Mouse (Mus musculus): Measurements from ENCODE around the gene Adipor1. TPM values are rescaled to one million over a fixed set of nuclear protein-coding genes. Genes with fewer than 3 reads are reported as not detected.
A peak's percentile ranks its signal among the peaks of the same experiment; 100 is the strongest.
"Not testable (repeated sequence)": the region's sequence is repeated elsewhere in the genome, so short reads cannot be mapped to it uniquely, and the experiment has no call there.

Adipor1 gene
- polyA plus RNA-seq, 1 experiment, result 122 TPM

GRCm38 (mm10) chr1:134435414-134435813 is 20.2 kb downstream of the Adipor1 start:
- H3K4me3 ChIP-seq (ENCODE audit: extremely low read depth, insufficient read depth, insufficient read length), result no peak overlapping the region
- peak in 1 of 2 experiments; percentile 11 for DNase-seq (ENCODE audit: low read depth in 1 of 2, low spot score in 2 of 2)
- no peaks in the 10 kb centered on the region for H3K27me3 ChIP-seq (ENCODE audit: control insufficient read depth, insufficient read depth, low read length)
- peak; percentile 10; the same call in 1 of the 2 replicates for TF ChIP-seq CTCF (IDR thresholded peaks at IDR 0.05; ENCODE audit: extremely low read depth, insufficient read depth, insufficient read length, insufficient replicate concordance)
- TF ChIP-seq POLR2A (IDR thresholded peaks at IDR 0.05; ENCODE audit: low read depth, low read length), result no peak
- H3K27ac ChIP-seq (ENCODE audit: insufficient read depth, low read length), result no peak overlapping the region
- H3K36me3 ChIP-seq (ENCODE audit: control insufficient read depth, insufficient read depth, low read length), result peaks cover 20% of the 10 kb centered on the region
- H3K4me1 ChIP-seq (ENCODE audit: control insufficient read depth, insufficient read depth, insufficient read length), result no peaks in the 10 kb centered on the region
- 28% methylated on average over 4 of the region's 4 CpGs for WGBS

DNA sequence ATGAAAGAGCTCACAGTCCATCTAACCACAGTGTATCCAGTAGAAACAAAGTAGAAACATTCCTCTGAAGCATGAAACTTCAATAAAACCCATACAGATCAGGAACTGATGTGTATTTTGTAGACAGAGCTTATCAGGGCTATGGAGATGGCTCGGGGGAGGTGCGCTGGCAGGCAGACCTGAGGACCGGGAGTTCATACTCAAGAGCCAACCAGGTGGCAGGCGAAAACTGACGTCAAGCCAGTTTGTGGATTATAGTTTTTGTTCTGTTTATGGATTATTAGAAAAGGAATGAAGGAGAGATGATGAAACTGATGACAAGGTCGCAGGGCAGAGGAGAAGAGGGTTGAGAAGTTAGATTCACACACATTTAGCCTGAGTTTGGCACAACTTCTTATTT is 25.3 kb downstream of the Adipor1 start:
- WGBS, result 85% methylated on average over 6 of the region's 6 CpGs
- no peak overlapping the region for H3K4me3 ChIP-seq (ENCODE audit: extremely low read depth, insufficient read depth, insufficient read length)

DNA sequence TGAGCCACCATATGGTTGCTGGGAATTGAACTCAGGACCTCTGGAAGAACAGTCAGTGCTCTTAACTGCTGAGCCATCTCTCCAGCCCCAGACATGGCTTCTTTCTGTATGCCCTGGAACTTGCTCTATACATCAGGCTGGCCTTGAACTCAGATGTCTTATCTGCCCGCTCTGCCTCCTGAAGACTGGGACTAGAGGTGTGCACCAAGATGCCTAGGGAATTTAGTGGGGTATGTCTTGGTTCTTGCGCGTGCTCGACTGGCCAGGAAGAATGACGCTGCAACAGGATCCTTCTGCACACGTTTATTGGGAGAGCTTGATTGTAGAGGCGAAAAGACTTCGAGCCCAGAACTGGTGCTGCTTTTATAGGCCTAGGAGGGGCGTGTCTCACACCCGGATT is 26.6 kb downstream of the Adipor1 start:
- H3K4me3 ChIP-seq (ENCODE audit: extremely low read depth, insufficient read depth, insufficient read length); H3K4me1 ChIP-seq (ENCODE audit: control insufficient read depth, insufficient read depth, insufficient read length); H3K27me3 ChIP-seq (ENCODE audit: control insufficient read depth, insufficient read depth, low read length); DNase-seq (ENCODE audit: low read depth in 1 of 2, low spot score in 2 of 2); H3K27ac ChIP-seq (ENCODE audit: insufficient read depth, low read length); H3K36me3 ChIP-seq (ENCODE audit: control insufficient read depth, insufficient read depth, low read length): not testable (repeated sequence)
- 94% methylated on average over 7 of the region's 10 CpGs for WGBS

More for the DNA sequence above, 25.3 kb downstream of the Adipor1 start:
- H3K4me1 ChIP-seq (ENCODE audit: control insufficient read depth, insufficient read depth, insufficient read length), result no peaks in the 10 kb centered on the region
- no peak for TF ChIP-seq CTCF (IDR thresholded peaks at IDR 0.05; ENCODE audit: extremely low read depth, insufficient read depth, insufficient read length, insufficient replicate concordance)
- DNase-seq (ENCODE audit: low read depth in 1 of 2, low spot score in 2 of 2), result no peak
- no peaks in the 10 kb centered on the region for H3K27me3 ChIP-seq (ENCODE audit: control insufficient read depth, insufficient read depth, low read length)
- no peaks in the 10 kb centered on the region for H3K36me3 ChIP-seq (ENCODE audit: control insufficient read depth, insufficient read depth, low read length)
- no peak overlapping the region for H3K27ac ChIP-seq (ENCODE audit: insufficient read depth, low read length)

DNA sequence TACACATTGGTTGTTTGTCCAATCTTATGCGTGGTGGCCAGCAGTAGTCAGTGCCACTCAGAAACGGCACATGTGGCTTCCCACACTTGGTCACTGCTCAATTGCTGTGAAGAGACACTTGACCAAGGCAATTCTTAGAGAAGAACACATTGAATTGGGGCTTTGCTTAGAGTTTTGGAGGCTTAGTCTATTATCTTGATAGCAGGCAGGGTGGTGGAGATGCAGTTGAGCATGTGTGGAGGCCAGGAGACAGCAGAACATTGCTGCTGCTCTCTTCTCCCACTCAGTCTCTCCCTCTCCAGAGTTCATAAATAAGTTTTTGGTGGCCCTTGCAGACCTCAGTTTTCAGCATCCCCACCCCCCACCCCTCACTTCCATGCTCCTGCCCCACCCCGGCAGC is 27.2 kb downstream of the Adipor1 start:
- H3K4me1 ChIP-seq (ENCODE audit: control insufficient read depth, insufficient read depth, insufficient read length), result no peaks in the 10 kb centered on the region
- no peaks in the 10 kb centered on the region for H3K27me3 ChIP-seq (ENCODE audit: control insufficient read depth, insufficient read depth, low read length)
- TF ChIP-seq POLR2A (IDR thresholded peaks at IDR 0.05; ENCODE audit: low read depth, low read length) (no peak), CTCF (IDR thresholded peaks at IDR 0.05; ENCODE audit: extremely low read depth, insufficient read depth, insufficient read length, insufficient replicate concordance) (no peak)
- 97% methylated on average over 3 of the region's 3 CpGs for WGBS
- no peaks in the 10 kb centered on the region for H3K36me3 ChIP-seq (ENCODE audit: control insufficient read depth, insufficient read depth, low read length)
- no peak overlapping the region for H3K27ac ChIP-seq (ENCODE audit: insufficient read depth, low read length)
- no peak for DNase-seq (ENCODE audit: low read depth in 1 of 2, low spot score in 2 of 2)
- H3K4me3 ChIP-seq (ENCODE audit: extremely low read depth, insufficient read depth, insufficient read length), result no peak overlapping the region

- not testable (repeated sequence) for H3K27me3 ChIP-seq (ENCODE audit: control insufficient read depth, insufficient read depth, low read length); H3K4me3 ChIP-seq (ENCODE audit: extremely low read depth, insufficient read depth, insufficient read length); H3K36me3 ChIP-seq (ENCODE audit: control insufficient read depth, insufficient read depth, low read length); H3K27ac ChIP-seq (ENCODE audit: insufficient read depth, low read length); DNase-seq (ENCODE audit: low read depth in 1 of 2, low spot score in 2 of 2); H3K4me1 ChIP-seq (ENCODE audit: control insufficient read depth, insufficient read depth, insufficient read length)
- WGBS, result 64% methylated on average over 1 of the region's 1 CpGs
Measured at GRCm38 (mm10) chr1:134443288-134443687, 28.1 kb downstream of the Adipor1 start.

DNA sequence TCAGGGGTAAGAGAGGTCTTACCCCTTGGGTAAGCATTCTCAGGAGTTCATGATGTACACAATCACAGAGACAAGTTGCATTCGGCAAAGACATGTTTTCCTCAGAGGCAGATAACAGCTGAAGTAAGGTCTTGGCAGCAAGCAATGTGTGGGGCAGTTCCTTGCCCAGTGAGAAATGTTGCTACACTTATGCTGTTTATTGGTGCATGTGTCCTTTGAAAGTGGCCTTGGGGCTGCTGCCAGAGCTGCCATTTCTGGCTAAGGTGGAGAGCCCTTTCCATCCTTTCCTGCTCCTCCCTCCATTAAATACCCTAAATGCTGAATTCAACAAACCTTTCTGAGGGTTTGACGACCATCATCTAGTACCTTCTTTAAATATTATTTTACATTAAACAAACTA is 30.2 kb downstream of the Adipor1 start:
- H3K27ac ChIP-seq (ENCODE audit: insufficient read depth, low read length), result no peak overlapping the region
- TF ChIP-seq CTCF (IDR thresholded peaks at IDR 0.05; ENCODE audit: extremely low read depth, insufficient read depth, insufficient read length, insufficient replicate concordance) (no peak), POLR2A (IDR thresholded peaks at IDR 0.05; ENCODE audit: low read depth, low read length) (no peak)
- H3K36me3 ChIP-seq (ENCODE audit: control insufficient read depth, insufficient read depth, low read length), result no peaks in the 10 kb centered on the region
- WGBS, result 85% methylated on average over 2 of the region's 2 CpGs
- no peak overlapping the region for H3K4me3 ChIP-seq (ENCODE audit: extremely low read depth, insufficient read depth, insufficient read length)
- DNase-seq (ENCODE audit: low read depth in 1 of 2, low spot score in 2 of 2), result no peak
- H3K27me3 ChIP-seq (ENCODE audit: control insufficient read depth, insufficient read depth, low read length), result no peaks in the 10 kb centered on the region
- H3K4me1 ChIP-seq (ENCODE audit: control insufficient read depth, insufficient read depth, insufficient read length), result no peaks in the 10 kb centered on the region

- not testable (repeated sequence) for H3K4me1 ChIP-seq (ENCODE audit: control insufficient read depth, insufficient read depth, insufficient read length); H3K36me3 ChIP-seq (ENCODE audit: control insufficient read depth, insufficient read depth, low read length); DNase-seq (ENCODE audit: low read depth in 1 of 2, low spot score in 2 of 2); H3K27me3 ChIP-seq (ENCODE audit: control insufficient read depth, insufficient read depth, low read length); H3K4me3 ChIP-seq (ENCODE audit: extremely low read depth, insufficient read depth, insufficient read length); H3K27ac ChIP-seq (ENCODE audit: insufficient read depth, low read length)
- 92% methylated on average over 3 of the region's 3 CpGs for WGBS
Measured at GRCm38 (mm10) chr1:134448537-134448936, 33.4 kb downstream of the Adipor1 start.

DNA sequence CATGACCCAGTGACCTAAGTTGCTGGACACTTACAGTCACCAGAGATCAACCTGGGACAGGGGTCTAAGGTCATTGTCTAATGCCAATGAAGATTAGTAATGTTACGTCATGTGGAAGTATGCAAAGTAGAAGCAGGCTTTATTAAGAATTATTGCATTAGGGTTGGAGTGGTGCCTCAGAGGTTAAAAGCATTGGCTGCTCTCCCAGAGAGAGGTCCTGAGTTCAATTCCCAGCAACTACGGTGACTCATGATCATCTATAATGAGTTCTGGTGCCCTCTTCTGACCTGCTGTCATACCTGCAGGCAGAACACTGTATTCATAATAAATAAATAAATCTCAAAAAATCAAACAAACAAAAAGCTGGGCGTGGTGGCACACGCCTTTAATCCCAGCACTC is 35.0 kb downstream of the Adipor1 start:
- TF ChIP-seq POLR2A (IDR thresholded peaks at IDR 0.05; ENCODE audit: low read depth, low read length) (no peak), CTCF (IDR thresholded peaks at IDR 0.05; ENCODE audit: extremely low read depth, insufficient read depth, insufficient read length, insufficient replicate concordance) (no peak)
- H3K4me1 ChIP-seq (ENCODE audit: control insufficient read depth, insufficient read depth, insufficient read length), result no peaks in the 10 kb centered on the region
- 86% methylated on average over 4 of the region's 4 CpGs for WGBS
- H3K4me3 ChIP-seq (ENCODE audit: extremely low read depth, insufficient read depth, insufficient read length), result no peak overlapping the region
- DNase-seq (ENCODE audit: low read depth in 1 of 2, low spot score in 2 of 2), result no peak
- H3K27me3 ChIP-seq (ENCODE audit: control insufficient read depth, insufficient read depth, low read length), result no peaks in the 10 kb centered on the region
- H3K36me3 ChIP-seq (ENCODE audit: control insufficient read depth, insufficient read depth, low read length), result no peaks in the 10 kb centered on the region
- no peak overlapping the region for H3K27ac ChIP-seq (ENCODE audit: insufficient read depth, low read length)

All from spleen, adult 2 months (tissue).